Mouse (Mus musculus) intestine, embryonic 16.5 days (tissue): ENCODE measurements around the gene Bin2. TPM values are rescaled to one million over a fixed set of nuclear protein-coding genes. Genes with fewer than 3 reads are reported as not detected.
"Not testable (repeated sequence)": the region's sequence is repeated elsewhere in the genome, so short reads cannot be mapped to it uniquely, and the experiment has no call there.

ENCODE experiments used
- ATAC-seq: fragments of 200-750 bp; cut with Nextera tagmentation; 2 replicates; pipeline ENCODE4 v1.8.0; 2017; ENCODE audit warnings: moderate TSS enrichment, moderate library complexity
- H3K27ac ChIP-seq: fragments of 300-500 bp; sonication (generic); 2 replicates; pipeline ENCODE4 v1.5.1; 2014; ENCODE audit warnings: mild to moderate bottlenecking, low read length
- H3K27me3 ChIP-seq: fragments of 300-500 bp; sonication (generic); replicated peaks from 2 replicates; pipeline ENCODE4 v1.6.1; 2014; ENCODE audit warnings: low read length, control low read depth, mixed read lengths; ENCODE audit not compliant: control insufficient read depth, insufficient read depth
- H3K36me3 ChIP-seq: fragments of 300-500 bp; sonication (generic); 2 replicates; pipeline ENCODE4 v1.6.1; 2014; ENCODE audit warnings: low read length, control low read depth; ENCODE audit not compliant: control insufficient read depth, insufficient read depth
- H3K4me1 ChIP-seq: fragments of 300-500 bp; sonication (generic); 2 replicates; pipeline ENCODE4 v1.6.1; 2014; ENCODE audit warnings: low read length, control low read depth, mixed read lengths; ENCODE audit not compliant: control insufficient read depth, insufficient read depth
- H3K4me2 ChIP-seq: fragments of 300-500 bp; sonication (generic); 2 replicates; pipeline ENCODE4 v1.6.1; 2014; ENCODE audit warnings: low read depth, low read length, control low read depth
- H3K4me3 ChIP-seq: fragments of 300-500 bp; sonication (generic); 2 replicates; pipeline ENCODE4 v1.5.1; 2014; ENCODE audit warnings: mild to moderate bottlenecking, low read length
- H3K9ac ChIP-seq: fragments of 300-500 bp; sonication (generic); 2 replicates; pipeline ENCODE4 v1.6.1; 2014; ENCODE audit warnings: low read depth, low read length
- H3K9me3 ChIP-seq: fragments of 300-500 bp; sonication (generic); 2 replicates; pipeline ENCODE4 v1.6.1; 2016; ENCODE audit warnings: low read length, control low read depth; ENCODE audit not compliant: control insufficient read depth
- WGBS: fragments of 180-500 bp; shearing (Covaris S2); extraction: QIAGEN DNeasy Blood & Tissue Kit; methylation state at CpG from one replicate; pipeline ENCODE4 v1.1.7; 2014; 5-methylcytosine and 5-hydroxymethylcytosine counted together
- polyA plus RNA-seq: library from polyadenylated mRNA; unstranded; fragments of >200 nt; fragmentation: Nextera tagmentation; extraction: Ambion mirVana; gene quantifications from 2 replicates; pipeline ENCODE4 v1.2.1, GENCODE M21; 2015

Bin2 gene
- polyA plus RNA-seq, 1 experiment from 2014 or later = 9.2 TPM

DNA sequence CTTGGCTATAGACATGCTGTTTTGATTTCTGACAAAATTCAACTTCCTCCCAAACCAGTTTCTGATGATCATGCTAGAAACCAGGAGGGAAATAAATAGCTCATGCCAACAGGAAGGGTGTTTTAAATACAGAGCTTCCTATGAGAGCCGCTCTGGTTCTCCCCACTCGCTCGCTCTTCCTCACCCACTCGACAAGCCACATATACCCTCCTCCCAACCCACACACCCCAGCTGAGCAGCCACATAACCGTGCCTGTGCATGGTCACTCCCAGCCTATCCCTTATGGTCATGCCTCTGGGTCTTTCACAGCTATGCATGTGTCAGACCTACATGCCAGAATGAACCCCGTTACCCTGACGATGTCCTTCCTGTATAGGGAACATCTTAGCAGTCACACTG, 47.2 kb downstream of the Bin2 start:
- Histone ChIP-seq H3K9me3 (no peaks in the 10 kb centered on the region), H3K27me3 (no peaks in the 10 kb centered on the region), H3K27ac (peak overlapping the region; percentile 23; the same call in 1 of the 2 replicates), H3K4me2 (no peak overlapping the region), H3K36me3 (peaks cover 21% of the 10 kb centered on the region), H3K4me1 (peaks cover 2% of the 10 kb centered on the region; the same call in 1 of the 2 replicates), H3K4me3 (no peak overlapping the region), H3K9ac (no peak overlapping the region)
- WGBS = 90% methylated on average over 7 of the region's 7 CpGs
- no peak for ATAC-seq

DNA sequence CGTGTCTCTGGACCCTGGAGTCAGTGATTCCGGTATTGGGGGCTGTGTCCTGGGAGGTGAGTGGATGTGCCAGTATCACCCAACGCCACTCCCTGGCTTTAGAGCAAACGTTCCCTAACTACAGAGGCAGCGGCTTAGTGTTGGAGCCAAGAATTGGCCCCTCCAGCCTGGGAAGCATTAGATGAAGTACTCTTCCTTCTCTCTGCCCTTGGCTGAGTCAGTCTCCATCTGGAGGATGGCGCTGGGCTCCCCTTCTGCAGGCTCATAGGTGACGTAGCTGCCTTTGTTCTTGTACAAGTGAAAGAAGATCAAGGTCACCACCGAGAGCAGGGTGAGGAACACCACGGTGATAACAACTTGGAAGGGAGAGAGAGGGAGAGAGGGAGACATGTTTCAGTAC, 47.7 kb downstream of the Bin2 start:
- H3K4me3 ChIP-seq, H3K4me1 ChIP-seq, H3K9me3 ChIP-seq, H3K4me2 ChIP-seq, H3K9ac ChIP-seq, H3K27me3 ChIP-seq, ATAC-seq: not testable (repeated sequence)
- Histone ChIP-seq H3K36me3 (peaks cover 21% of the 10 kb centered on the region), H3K27ac (0 out of 2 replicates have a peak overlapping the region, but pooled peaks have one; percentile 23)
- WGBS = 60% methylated on average over 9 of the region's 9 CpGs

DNA sequence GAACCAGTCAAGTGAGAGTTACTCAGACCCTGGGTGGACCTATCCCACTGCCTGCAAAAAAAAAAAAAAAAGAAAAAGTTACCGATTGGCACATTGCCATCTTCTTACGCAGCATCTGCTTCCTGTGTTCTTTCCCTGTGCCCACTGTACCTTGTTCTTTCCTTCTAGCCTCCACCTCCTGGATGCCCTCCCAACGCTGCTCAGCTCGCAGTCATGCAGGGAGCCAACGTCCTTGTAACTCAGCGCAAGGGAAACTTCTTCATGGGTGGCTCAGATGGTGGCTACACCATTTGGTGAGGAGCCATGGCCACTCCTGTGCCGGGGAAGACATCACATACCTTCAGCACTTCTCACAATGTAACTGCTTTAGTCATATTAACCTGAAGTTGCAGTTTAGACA, 50.2 kb downstream of the Bin2 start:
- Histone ChIP-seq H3K4me3 (no peak overlapping the region), H3K9ac (no peak overlapping the region), H3K9me3 (no peaks in the 10 kb centered on the region), H3K27me3 (no peaks in the 10 kb centered on the region), H3K4me2 (no peak overlapping the region), H3K4me1 (peaks cover 12% of the 10 kb centered on the region), H3K27ac (no peak overlapping the region), H3K36me3 (peaks cover 21% of the 10 kb centered on the region)
- ATAC-seq = no peak
- WGBS = 77% methylated on average over 7 of the region's 7 CpGs

DNA sequence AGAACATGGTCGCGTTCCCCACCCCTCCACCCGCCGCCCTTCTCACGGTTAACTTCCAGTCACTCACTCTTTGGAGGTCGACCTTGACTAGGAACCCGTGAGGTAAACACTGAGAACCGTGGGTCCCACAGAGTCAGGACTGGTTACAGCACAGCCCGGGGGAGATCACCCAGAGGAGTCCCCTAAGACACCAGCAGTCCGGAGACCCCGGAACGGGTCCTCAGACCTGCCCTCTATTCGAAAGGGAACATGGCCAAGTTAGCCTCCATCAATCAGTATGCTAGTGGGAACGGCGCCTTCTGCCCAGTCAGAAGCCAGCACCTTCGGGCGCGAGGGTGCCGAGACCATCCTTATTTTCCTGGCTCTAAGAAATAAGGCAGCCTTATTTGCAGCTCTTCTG, 53.1 kb downstream of the Bin2 start:
- ATAC-seq = peak; percentile 8
- no peaks in the 10 kb centered on the region for H3K9me3 ChIP-seq

DNA sequence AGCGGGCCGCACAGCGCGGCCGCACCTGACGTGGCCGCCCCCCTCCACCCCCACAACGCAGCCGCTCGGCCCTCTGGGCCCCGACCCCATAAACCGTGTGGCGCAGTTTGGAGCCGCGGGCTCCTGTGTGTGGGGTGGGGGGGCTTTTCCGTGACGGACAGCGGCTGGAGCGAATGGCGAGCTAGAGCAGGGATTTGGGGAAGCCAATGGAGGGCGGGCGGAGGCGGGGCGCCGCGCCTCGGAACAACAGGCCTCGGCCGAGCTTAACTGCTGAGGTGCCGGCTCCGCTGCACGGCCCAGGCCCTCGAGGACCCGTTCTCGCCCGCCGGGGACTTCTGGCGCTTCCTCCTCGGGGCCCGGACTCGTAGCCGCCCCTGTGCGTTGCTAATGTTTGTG, 53.5 kb downstream of the Bin2 start:
- Histone ChIP-seq H3K36me3 (peaks cover 19% of the 10 kb centered on the region), H3K4me2 (peak overlapping the region; percentile 87), H3K9ac (peak overlapping the region; percentile 98), H3K4me3 (peak overlapping the region; percentile 94), H3K4me1 (peaks cover 19% of the 10 kb centered on the region), H3K9me3 (no peaks in the 10 kb centered on the region), H3K27ac (peak overlapping the region; percentile 99), H3K27me3 (no peaks in the 10 kb centered on the region)
- peak; percentile 84 for ATAC-seq
- WGBS = 1% methylated on average over 32 of the region's 43 CpGs

More for the DNA sequence above, 53.1 kb downstream of the Bin2 start:
- Histone ChIP-seq H3K9ac (peak overlapping the region; percentile 98), H3K36me3 (peaks cover 21% of the 10 kb centered on the region), H3K4me1 (peaks cover 19% of the 10 kb centered on the region), H3K27me3 (no peaks in the 10 kb centered on the region), H3K27ac (peak overlapping the region; percentile 99), H3K4me2 (peak overlapping the region; percentile 87), H3K4me3 (peak overlapping the region; percentile 94)
- WGBS = under 1% methylated on average over 19 of the region's 19 CpGs

DNA sequence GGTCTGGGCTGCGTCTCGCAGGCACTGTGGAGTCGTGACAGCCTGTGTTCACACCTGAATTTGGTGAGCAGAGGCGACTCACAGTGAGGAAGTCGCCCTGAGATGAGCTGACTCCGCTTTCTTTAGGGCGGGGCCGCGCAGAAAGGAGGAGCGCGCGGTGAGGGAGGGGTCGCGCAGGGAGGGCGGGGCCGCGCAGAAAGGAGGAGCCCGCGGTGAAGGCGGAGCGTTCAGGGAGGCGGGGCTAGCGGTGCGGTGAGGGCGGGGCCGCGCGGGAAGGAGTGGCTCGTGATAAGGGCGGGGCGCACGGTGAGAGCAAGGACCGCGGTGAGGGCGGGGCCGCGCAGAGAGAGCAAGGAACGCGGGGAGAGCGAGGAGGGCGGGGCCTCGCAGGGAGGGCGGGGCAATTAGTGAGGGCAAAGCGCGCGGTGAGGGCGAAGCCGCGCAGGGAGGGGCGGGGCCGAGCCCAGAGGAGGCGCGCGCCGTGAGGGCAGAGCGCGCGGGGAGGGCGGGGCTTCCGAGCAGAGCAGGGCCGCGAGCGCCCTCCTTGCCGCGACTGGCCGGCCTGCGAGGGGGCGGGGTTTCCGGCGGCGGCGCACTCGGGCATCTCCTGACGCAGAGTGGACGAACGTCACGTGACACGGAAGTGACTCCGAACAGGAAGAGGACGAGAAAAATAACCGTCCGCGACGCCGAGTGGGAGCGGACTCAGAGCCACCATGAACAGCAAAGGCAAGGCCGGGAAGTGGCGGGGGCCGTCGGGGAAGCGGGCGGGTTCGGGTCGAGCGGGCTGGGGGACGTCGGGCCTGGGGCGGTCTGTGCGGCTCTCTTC, 54.1 kb downstream of the Bin2 start, which contains the start of gene Dazap2:
TSS of gene Dazap2 (plus strand) at position 354 of the 829 bp plus-strand sequence.
- ATAC-seq = peak; percentile 90
- H3K9ac ChIP-seq = peak within 1 kb of the TSS; percentile 98
- H3K4me1 ChIP-seq = peaks cover 19% of the 10 kb centered on the region
- H3K27me3 ChIP-seq = no peaks in the 10 kb centered on the region
- H3K27ac ChIP-seq = peak within 1 kb of the TSS; percentile 99
- WGBS = under 1% methylated on average over 92 of the region's 99 CpGs
- H3K9me3 ChIP-seq = no peaks in the 10 kb centered on the region
- H3K4me3 ChIP-seq = peak within 1 kb of the TSS; percentile 94
- H3K36me3 ChIP-seq = peaks cover 15% of the 10 kb centered on the region
- H3K4me2 ChIP-seq = peak within 1 kb of the TSS; percentile 87

DNA sequence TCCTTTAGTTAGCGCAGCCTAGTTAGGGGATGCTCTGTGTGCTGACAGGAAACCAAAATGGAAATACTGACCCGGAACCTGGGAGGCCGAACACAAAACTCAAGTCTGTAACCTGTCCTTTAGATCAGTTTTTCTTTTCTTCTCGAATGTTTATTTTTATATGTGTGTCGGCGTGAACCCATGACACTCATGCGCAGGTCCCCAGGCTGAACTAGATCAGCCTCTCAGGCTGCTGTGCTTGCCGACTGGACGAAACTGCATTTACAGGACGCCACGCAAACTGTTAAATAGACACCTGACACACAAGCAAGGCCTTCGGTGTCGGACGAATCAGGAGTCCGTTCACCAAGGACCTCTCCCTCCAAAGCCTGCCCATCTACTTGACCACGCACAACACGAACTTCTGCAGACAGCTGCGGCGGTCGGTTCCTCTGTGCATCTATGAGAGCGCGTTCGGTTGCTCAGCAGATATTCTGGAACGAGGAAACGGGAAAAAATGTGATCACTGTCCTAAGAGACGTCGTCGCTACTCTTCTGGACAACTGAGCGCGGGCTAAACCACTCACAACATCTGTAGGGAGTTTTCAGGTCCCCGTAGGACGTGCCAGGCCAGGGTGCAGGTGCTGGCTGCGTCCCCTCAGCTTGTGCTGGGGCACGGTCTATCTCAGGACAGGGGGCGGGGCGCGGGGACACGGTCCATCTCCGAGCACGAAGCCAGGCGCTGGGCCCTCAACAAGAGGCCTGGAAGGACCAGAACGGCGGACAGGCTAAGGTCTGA, 54.9 kb downstream of the Bin2 start:
- Histone ChIP-seq H3K4me3 (peak overlapping the region; percentile 94), H3K27me3 (no peaks in the 10 kb centered on the region), H3K4me2 (peak overlapping the region; percentile 87), H3K9ac (peak overlapping the region; percentile 77), H3K4me1 (peaks cover 19% of the 10 kb centered on the region), H3K9me3 (no peaks in the 10 kb centered on the region), H3K27ac (peak overlapping the region; percentile 84), H3K36me3 (peaks cover 14% of the 10 kb centered on the region)
- ATAC-seq = peak; percentile 62
- 10% methylated on average over 43 of the region's 43 CpGs for WGBS

DNA sequence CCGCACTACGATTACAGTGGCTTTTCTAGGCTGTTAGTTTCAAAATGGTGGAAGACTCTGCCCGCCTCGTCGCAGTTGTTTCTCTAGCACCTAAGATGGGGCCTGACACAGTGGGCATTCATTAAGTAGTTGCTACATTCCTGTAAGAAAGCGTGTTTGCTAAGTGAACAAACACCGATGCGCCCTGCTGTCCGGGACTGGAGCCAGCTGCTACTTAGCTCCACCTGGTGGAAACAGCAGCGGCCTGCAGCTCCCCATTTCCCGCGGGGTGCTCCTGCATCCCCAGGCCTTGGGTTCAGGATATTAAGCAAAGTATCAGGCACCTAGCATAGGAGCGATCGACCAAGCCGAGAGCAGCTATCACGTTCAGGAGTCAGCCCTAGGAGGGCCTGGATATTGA, 55.8 kb downstream of the Bin2 start:
- no peak for ATAC-seq
- Histone ChIP-seq H3K27me3 (no peaks in the 10 kb centered on the region), H3K9ac (peak overlapping the region; percentile 52), H3K4me3 (peak overlapping the region; percentile 24; the same call in 1 of the 2 replicates), H3K9me3 (no peaks in the 10 kb centered on the region), H3K4me2 (peak overlapping the region; percentile 56), H3K27ac (no peak overlapping the region), H3K36me3 (peaks cover 8% of the 10 kb centered on the region), H3K4me1 (peaks cover 19% of the 10 kb centered on the region)
- 8% methylated on average over 16 of the region's 16 CpGs for WGBS

DNA sequence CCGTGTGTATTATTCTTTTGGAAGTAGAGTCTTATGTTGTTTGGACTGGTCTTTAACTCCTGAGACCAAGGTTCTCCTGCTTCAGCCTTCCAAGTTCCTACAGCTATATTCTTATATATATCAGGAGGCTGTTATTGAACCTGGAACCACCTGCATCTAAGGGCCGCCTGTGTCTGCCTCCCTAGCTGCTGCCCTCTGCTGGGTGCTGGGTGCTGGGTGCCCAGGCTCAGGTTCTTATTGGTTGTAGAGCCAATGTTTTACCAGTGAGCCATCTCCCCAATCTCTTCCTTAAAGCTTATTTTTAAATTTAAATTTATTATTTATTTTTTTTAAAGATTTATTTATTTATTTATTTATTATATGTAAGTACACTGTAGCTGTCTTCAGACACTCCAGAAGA, 56.9 kb downstream of the Bin2 start:
- H3K36me3 ChIP-seq = no peaks in the 10 kb centered on the region
- no peaks in the 10 kb centered on the region for H3K9me3 ChIP-seq
- WGBS = 70% methylated on average over 2 of the region's 2 CpGs
- no peak overlapping the region for H3K9ac ChIP-seq
- no peak overlapping the region for H3K4me2 ChIP-seq
- H3K27me3 ChIP-seq = no peaks in the 10 kb centered on the region
- ATAC-seq = no peak
- H3K4me3 ChIP-seq = no peak overlapping the region
- H3K27ac ChIP-seq = no peak overlapping the region
- peaks cover 17% of the 10 kb centered on the region for H3K4me1 ChIP-seq
